Mouse (Mus musculus) CH12.LX (cell line): ENCODE measurements around the gene Trpc4ap. TPM values are rescaled to one million over a fixed set of nuclear protein-coding genes. Genes with fewer than 3 reads are reported as not detected.
"Not testable (repeated sequence)": the region's sequence is repeated elsewhere in the genome, so short reads cannot be mapped to it uniquely, and the experiment has no call there.

Source experiments
- DNase-seq: peaks from one replicate; pipeline ENCODE4 v3.0.0-alpha.2; 2013; ENCODE audit errors: extremely low read depth
- H3K27ac ChIP-seq: 2 replicates; pipeline ENCODE4 v1.5.1; 2012; ENCODE audit warnings: low read depth, mild to moderate bottlenecking, control low read depth, moderate library complexity; ENCODE audit not compliant: insufficient read depth
- H3K27me3 ChIP-seq: replicated peaks from 2 replicates; pipeline ENCODE3; 2012; ENCODE audit warnings: inconsistent platforms
- H3K36me3 ChIP-seq, 2 experiments: replicated peaks in 1 of 2; 2 replicates each; pipeline versions ENCODE3 to v1.6.1; 2012; ENCODE audit warnings: inconsistent platforms in 1 of 2, low read length in 1 of 2, mild to moderate bottlenecking in 1 of 2, mixed read lengths in 1 of 2, moderate library complexity in 1 of 2; ENCODE audit not compliant: control insufficient read depth in 1 of 2, insufficient read depth in 1 of 2
- H3K4me1 ChIP-seq, 2 experiments: 2 replicates each; pipeline ENCODE4 v1.6.1; 2012; ENCODE audit warnings: inconsistent platforms in 1 of 2, moderate library complexity in 1 of 2; ENCODE audit not compliant: insufficient read depth in 2 of 2, control insufficient read depth in 1 of 2
- H3K4me2 ChIP-seq: 2 replicates; pipeline ENCODE4 v1.6.1; 2012; ENCODE audit warnings: low read depth, mild to moderate bottlenecking, control low read depth; ENCODE audit not compliant: poor library complexity, insufficient read depth, severe bottlenecking
- H3K4me3 ChIP-seq, 3 experiments: fragments of 150-350 bp in 1 of 3; sonication (generic) in 1 of 3; replicated peaks in 1 of 3; 2 replicates each; pipeline versions ENCODE3 to v1.5.1; 2011 to 2012; ENCODE audit warnings: low read depth in 2 of 3, low read length in 2 of 3, mild to moderate bottlenecking in 2 of 3, moderate library complexity in 2 of 3, control low read depth in 1 of 3, improper control_type of control experiment in 1 of 3, inconsistent platforms in 1 of 3, mixed read lengths in 1 of 3; ENCODE audit not compliant: poor library complexity in 1 of 3
- H3K79me2 ChIP-seq: replicated peaks from 2 replicates; pipeline ENCODE4 v1.6.1; 2012; ENCODE audit warnings: mild to moderate bottlenecking, moderate library complexity; ENCODE audit not compliant: control insufficient read depth, poor library complexity, insufficient read depth, severe bottlenecking; ENCODE audit errors: extremely low read depth
- H3K9ac ChIP-seq: 2 replicates; pipeline ENCODE4 v1.6.1; 2012; ENCODE audit warnings: low read depth, mild to moderate bottlenecking, control low read depth, moderate library complexity; ENCODE audit not compliant: insufficient read depth
- H3K9me3 ChIP-seq: replicated peaks from 2 replicates; pipeline ENCODE3; 2012; ENCODE audit warnings: low read length, inconsistent platforms, mixed read lengths
- HCFC1 ChIP-seq: IDR thresholded peaks from 2 replicates; pipeline ENCODE4 v1.6.1; 2012; ENCODE audit warnings: low read depth, mild to moderate bottlenecking, inconsistent platforms, low read length, improper control_type of control experiment
- IRF4 ChIP-seq: IDR thresholded peaks from 2 replicates; pipeline ENCODE4 v1.6.1; 2014; ENCODE audit warnings: low read depth, mild to moderate bottlenecking, inconsistent platforms, low read length, improper control_type of control experiment
- JUND ChIP-seq: conservative IDR thresholded peaks from 2 replicates; pipeline ENCODE4 v1.6.1; 2011; ENCODE audit warnings: low read depth, low read length, improper control_type of control experiment
- KAT2A ChIP-seq: IDR thresholded peaks from 2 replicates; pipeline ENCODE4 v1.6.1; 2012; ENCODE audit warnings: low read length, improper control_type of control experiment, inconsistent platforms; ENCODE audit not compliant: insufficient replicate concordance
- MAX ChIP-seq: IDR thresholded peaks from 2 replicates; pipeline ENCODE4 v1.6.1; 2011; ENCODE audit warnings: low read length, improper control_type of control experiment
- MAZ ChIP-seq: IDR thresholded peaks from 2 replicates; pipeline ENCODE4 v1.6.1; 2012; ENCODE audit warnings: low read depth, mild to moderate bottlenecking, inconsistent platforms, low read length, improper control_type of control experiment, moderate library complexity
- MYC ChIP-seq: IDR thresholded peaks from 2 replicates; pipeline ENCODE4 v1.6.1; 2011; ENCODE audit warnings: low read depth, mild to moderate bottlenecking, improper control_type of control experiment, low read length
- POLR2A ChIP-seq: IDR thresholded peaks from 2 replicates; pipeline ENCODE4 v1.6.1; 2011; ENCODE audit warnings: low read depth, mild to moderate bottlenecking, improper control_type of control experiment, low read length
- RAD21 ChIP-seq: IDR thresholded peaks from 2 replicates; pipeline ENCODE4 v1.6.1; 2011; ENCODE audit warnings: low read depth, mild to moderate bottlenecking, low read length, improper control_type of control experiment, moderate library complexity
- RCOR1 ChIP-seq: conservative IDR thresholded peaks from 2 replicates; pipeline ENCODE4 v1.6.1; 2012; ENCODE audit warnings: low read depth, mild to moderate bottlenecking, inconsistent platforms, low read length, improper control_type of control experiment
- SIN3A ChIP-seq: IDR thresholded peaks from 2 replicates; pipeline ENCODE4 v1.6.1; 2012; ENCODE audit warnings: low read length, improper control_type of control experiment, inconsistent platforms
- SMC3 ChIP-seq: IDR thresholded peaks from 2 replicates; pipeline ENCODE4 v1.6.1; 2011; ENCODE audit warnings: low read depth, low read length, improper control_type of control experiment
- TBP ChIP-seq: conservative IDR thresholded peaks from 2 replicates; pipeline ENCODE4 v1.6.1; 2011; ENCODE audit warnings: low read depth, low read length, improper control_type of control experiment
- TCF12 ChIP-seq: IDR thresholded peaks from 2 replicates; pipeline ENCODE4 v1.6.1; 2014; ENCODE audit warnings: low read depth, mild to moderate bottlenecking, inconsistent platforms, low read length, improper control_type of control experiment
- USF2 ChIP-seq: conservative IDR thresholded peaks from 2 replicates; pipeline ENCODE4 v1.6.1; 2011; ENCODE audit warnings: low read depth, low read length, improper control_type of control experiment
- ZC3H11A ChIP-seq: IDR thresholded peaks from 2 replicates; pipeline ENCODE4 v1.6.1; 2012; ENCODE audit warnings: low read depth, mild to moderate bottlenecking, inconsistent platforms, low read length, improper control_type of control experiment
- ZKSCAN1 ChIP-seq: IDR thresholded peaks from 2 replicates; pipeline ENCODE4 v1.6.1; 2012; ENCODE audit warnings: low read depth, inconsistent platforms, low read length, improper control_type of control experiment, borderline replicate concordance
- ZMIZ1 ChIP-seq: IDR thresholded peaks from 2 replicates; pipeline ENCODE4 v1.6.1; 2012; ENCODE audit warnings: low read depth, mild to moderate bottlenecking, inconsistent platforms, low read length, improper control_type of control experiment
- dilution Hi-C: fragments of 300-500 bp; cut with MboI; formaldehyde crosslinking; loops from 2 replicates; pipeline ENCODE4 v1.14.3; 2020; ENCODE audit warnings: low sequenced_read_pairs; ENCODE audit not compliant: extremely low pct_unique_long_range_greater_than_20kb, extremely low pct_ligation_motif_present
- in situ Hi-C: fragments of 300-500 bp; cut with MboI; formaldehyde crosslinking; loops from 3 replicates; pipeline ENCODE4 v1.14.3; 2019; ENCODE audit warnings: low sequenced_read_pairs, low pct_ligation_motif_present, low pct_unique_long_range_greater_than_20kb, mixed read lengths
- polyA plus RNA-seq: library from polyadenylated mRNA; unstranded; fragments of >175 nt; gene quantifications from 2 replicates; pipeline ENCODE4 v1.2.1, GENCODE M21; 2012; ENCODE audit warnings: low read depth; ENCODE audit not compliant: insufficient read length
- total RNA-seq, 2 experiments: library from RNA; depleted of rRNA; stranded (reverse); fragments of 300-350 nt in 1 of 2; fragments of >200 nt in 1 of 2; gene quantifications; 2 replicates each; pipeline ENCODE4 v1.2.3; 2012 to 2014

The Trpc4ap gene
- total and polyA plus RNA-seq, 3 experiments: 52.8 to 105 (median 55.8) TPM

GRCm38 (mm10) chr2:155737803-155738202 is 45.6 kb upstream of the Trpc4ap start:
- no peaks in the 10 kb centered on the region for H3K9me3 ChIP-seq
- H3K4me2 ChIP-seq: no peak overlapping the region
- H3K4me3 ChIP-seq: no peak overlapping the region
- dilution Hi-C loops (no loop called here), in situ Hi-C loops (no loop called here)
- H3K27me3 ChIP-seq: no peaks in the 10 kb centered on the region
- no peak for TF ChIP-seq POLR2A
- TF ChIP-seq SIN3A: no peak
- no peak for TF ChIP-seq ZKSCAN1
- TF ChIP-seq IRF4: no peak
- no peak for TF ChIP-seq MAZ
- no peak for TF ChIP-seq MAX
- no peaks in the 10 kb centered on the region for H3K79me2 ChIP-seq
- H3K9ac ChIP-seq: no peak overlapping the region
- H3K36me3 ChIP-seq: no peaks in the 10 kb centered on the region
- DNase-seq: no peak
- H3K4me1 ChIP-seq: peaks cover 0 to 9% of the 10 kb centered on the region in 2 experiments; a peak in 1 of 4 replicates
- no peak overlapping the region for H3K27ac ChIP-seq

- Histone ChIP-seq H3K4me2 (no peak overlapping the region), H3K4me1 (peaks cover 0 to 9% of the 10 kb centered on the region in 2 experiments; a peak in 1 of 4 replicates), H3K27me3 (no peaks in the 10 kb centered on the region), H3K27ac (no peak overlapping the region), H3K9me3 (no peaks in the 10 kb centered on the region), H3K36me3 (no peaks in the 10 kb centered on the region), H3K4me3 (no peak overlapping the region)
- dilution Hi-C loops (no loop called here), in situ Hi-C loops (no loop called here)
- no peak for DNase-seq
- TF ChIP-seq KAT2A (no peak), MYC (no peak), SMC3 (no peak), RCOR1 (no peak), ZC3H11A (no peak), RAD21 (no peak), TCF12 (no peak), USF2 (no peak), JUND (no peak), ZKSCAN1 (no peak), HCFC1 (no peak), ZMIZ1 (no peak), TBP (no peak)
- TF ChIP-seq, all 38 proteins: peak for 0
- Histone ChIP-seq H3K9ac (no peak overlapping the region), H3K79me2 (no peaks in the 10 kb centered on the region)
Observed at GRCm38 (mm10) chr2:155736936-155737335, 44.8 kb upstream of the Trpc4ap start.

- H3K27me3 ChIP-seq, H3K4me1 ChIP-seq, H3K9me3 ChIP-seq, H3K4me3 ChIP-seq, H3K27ac ChIP-seq, H3K79me2 ChIP-seq, H3K4me2 ChIP-seq, dilution Hi-C loops, H3K36me3 ChIP-seq, DNase-seq, in situ Hi-C loops, H3K9ac ChIP-seq: not testable (repeated sequence)
Observed at GRCm38 (mm10) chr2:155735766-155736165, 43.6 kb upstream of the Trpc4ap start, which contains the start of gene Gm17581. TSS of gene Gm17581 (minus strand) at chr2:155735866.
